Mouse (Mus musculus): ENCODE measurements at regions not wholly inside any gene's neighbourhood (a gene's known extent, or its start where the extent isn't known, plus 50 kb on each side); places are given as distances from the start of the nearest gene placed in this dataset.

DNA sequence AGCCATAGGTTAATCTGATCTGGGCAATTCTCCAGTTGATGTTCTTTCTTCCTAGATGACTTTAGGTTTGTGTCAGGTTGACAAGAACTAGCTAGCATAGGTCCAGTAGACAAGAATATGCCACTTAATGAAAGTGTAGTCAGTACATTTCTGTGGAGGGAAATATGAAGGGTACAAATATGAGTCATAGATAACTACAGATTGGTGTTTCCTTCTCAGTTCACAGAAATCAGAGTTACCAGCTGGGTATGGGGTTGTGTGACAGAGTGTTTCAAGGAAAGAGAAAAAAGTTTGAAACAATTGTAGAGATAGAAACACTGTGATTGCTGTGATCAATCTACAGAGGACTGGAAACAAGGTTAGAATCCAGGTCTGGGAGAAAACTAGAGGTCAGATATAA lies 337.0 kb upstream of the Rnaseh2b start:
- DNase-seq (ENCODE audit: low spot score) (no peak), ATAC-seq (ENCODE audit: low FRiP score) (no peak)
- no peaks in the 10 kb centered on the region for H3K36me3 ChIP-seq (ENCODE audit: control insufficient read depth, insufficient read depth, low read length)
- H3K4me2 ChIP-seq (replicated peaks; ENCODE audit: low read depth, low read length): no peak overlapping the region
- H3K4me3 ChIP-seq (ENCODE audit: low read depth, low read length): no peak overlapping the region
- no peak overlapping the region for H3K9ac ChIP-seq (ENCODE audit: low read depth, low read length)
- H3K9me3 ChIP-seq (ENCODE audit: control insufficient read depth, low read length): no peaks in the 10 kb centered on the region
- no peak overlapping the region for H3K27ac ChIP-seq (ENCODE audit: low read depth, low read length)
- H3K4me1 ChIP-seq (replicated peaks; ENCODE audit: control insufficient read depth, insufficient read depth, low read length): no peaks in the 10 kb centered on the region
- no peaks in the 10 kb centered on the region for H3K27me3 ChIP-seq (ENCODE audit: control insufficient read depth, insufficient read depth, low read length)

- Histone ChIP-seq H3K4me3 (ENCODE audit: low read depth, low read length) (no peak overlapping the region), H3K36me3 (ENCODE audit: control insufficient read depth, insufficient read depth, low read length) (no peaks in the 10 kb centered on the region), H3K27ac (ENCODE audit: low read depth, low read length) (no peak overlapping the region), H3K9ac (ENCODE audit: low read depth, low read length) (no peak overlapping the region), H3K9me3 (ENCODE audit: control insufficient read depth, low read length) (no peaks in the 10 kb centered on the region), H3K4me1 (replicated peaks; ENCODE audit: control insufficient read depth, insufficient read depth, low read length) (no peaks in the 10 kb centered on the region), H3K4me2 (replicated peaks; ENCODE audit: low read depth, low read length) (no peak overlapping the region), H3K27me3 (ENCODE audit: control insufficient read depth, insufficient read depth, low read length) (no peaks in the 10 kb centered on the region)
- 80% methylated on average over 4 of the region's 4 CpGs for WGBS
- ATAC-seq (ENCODE audit: low FRiP score) (no peak), DNase-seq (ENCODE audit: low spot score) (no peak)
Measured at GRCm38 (mm10) chr14:61960243-61960957, 332.0 kb upstream of the Rnaseh2b start.

DNA sequence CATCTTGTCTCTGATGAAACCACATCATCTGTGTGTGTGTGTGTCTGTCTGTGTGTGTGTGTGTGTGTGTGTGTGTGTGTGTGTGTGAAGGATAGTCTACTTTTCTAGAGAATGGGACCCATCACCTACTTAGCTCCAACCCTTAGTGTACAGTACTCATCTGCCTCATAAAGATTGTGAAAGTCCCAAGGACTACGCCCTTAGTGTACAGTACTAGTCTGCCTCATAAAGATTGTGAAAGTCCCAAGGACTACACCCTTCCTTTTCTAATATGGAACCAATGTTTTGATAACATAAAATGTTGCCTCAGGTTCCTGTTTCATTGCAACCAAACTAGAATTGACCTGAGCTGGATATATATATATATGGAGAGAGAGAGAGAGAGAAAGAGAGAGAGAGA lies 323.9 kb upstream of the Rnaseh2b start:
- ATAC-seq (ENCODE audit: low FRiP score) (no peak), DNase-seq (ENCODE audit: low spot score) (no peak)
- no peaks in the 10 kb centered on the region for H3K9me3 ChIP-seq (ENCODE audit: control insufficient read depth, low read length)
- 96% methylated on average over 1 of the region's 1 CpGs for WGBS
- H3K27ac ChIP-seq (ENCODE audit: low read depth, low read length): no peak overlapping the region
- H3K4me2 ChIP-seq (replicated peaks; ENCODE audit: low read depth, low read length): no peak overlapping the region
- H3K4me3 ChIP-seq (ENCODE audit: low read depth, low read length): no peak overlapping the region
- no peaks in the 10 kb centered on the region for H3K36me3 ChIP-seq (ENCODE audit: control insufficient read depth, insufficient read depth, low read length)
- no peaks in the 10 kb centered on the region for H3K27me3 ChIP-seq (ENCODE audit: control insufficient read depth, insufficient read depth, low read length)
- H3K9ac ChIP-seq (ENCODE audit: low read depth, low read length): no peak overlapping the region
- H3K4me1 ChIP-seq (replicated peaks; ENCODE audit: control insufficient read depth, insufficient read depth, low read length): no peaks in the 10 kb centered on the region

GRCm38 (mm10) chr14:61968957-61969535 lies 323.3 kb upstream of the Rnaseh2b start:
- no peaks in the 10 kb centered on the region for H3K27me3 ChIP-seq (ENCODE audit: control insufficient read depth, insufficient read depth, low read length)
- no peak overlapping the region for H3K4me3 ChIP-seq (ENCODE audit: low read depth, low read length)
- ATAC-seq (ENCODE audit: low FRiP score): no peak
- H3K4me1 ChIP-seq (replicated peaks; ENCODE audit: control insufficient read depth, insufficient read depth, low read length): no peaks in the 10 kb centered on the region
- no peaks in the 10 kb centered on the region for H3K9me3 ChIP-seq (ENCODE audit: control insufficient read depth, low read length)
- no peak overlapping the region for H3K9ac ChIP-seq (ENCODE audit: low read depth, low read length)
- H3K27ac ChIP-seq (ENCODE audit: low read depth, low read length): no peak overlapping the region
- WGBS: 76% methylated on average over 5 of the region's 5 CpGs
- H3K4me2 ChIP-seq (replicated peaks; ENCODE audit: low read depth, low read length): no peak overlapping the region
- H3K36me3 ChIP-seq (ENCODE audit: control insufficient read depth, insufficient read depth, low read length): no peaks in the 10 kb centered on the region
- no peak for DNase-seq (ENCODE audit: low spot score)

DNA sequence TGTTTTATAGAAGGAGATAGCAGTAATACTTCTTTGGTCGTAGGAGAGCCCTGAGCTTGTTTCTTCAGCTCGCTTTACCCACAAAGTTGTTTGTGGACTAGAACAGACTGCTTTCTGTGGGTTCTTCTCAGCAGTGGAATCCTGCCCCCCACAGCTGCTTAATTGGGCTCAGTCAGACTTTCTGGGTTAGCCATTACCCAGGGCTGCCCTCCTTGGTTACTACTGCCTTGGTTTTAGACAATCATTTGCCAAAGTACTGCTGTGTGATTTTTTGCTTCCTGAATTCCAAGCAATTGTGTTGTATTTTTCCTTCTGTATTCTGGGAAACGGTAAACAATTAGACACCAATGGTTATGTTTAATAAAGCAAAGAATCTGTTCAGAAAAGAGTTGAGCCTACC lies 321.8 kb upstream of the Rnaseh2b start:
- H3K4me1 ChIP-seq (replicated peaks; ENCODE audit: control insufficient read depth, insufficient read depth, low read length): no peaks in the 10 kb centered on the region
- H3K9me3 ChIP-seq (ENCODE audit: control insufficient read depth, low read length): no peaks in the 10 kb centered on the region
- H3K9ac ChIP-seq (ENCODE audit: low read depth, low read length): no peak overlapping the region
- DNase-seq (ENCODE audit: low spot score) (no peak), ATAC-seq (ENCODE audit: low FRiP score) (no peak)
- H3K4me3 ChIP-seq (ENCODE audit: low read depth, low read length): no peak overlapping the region
- no peak overlapping the region for H3K27ac ChIP-seq (ENCODE audit: low read depth, low read length)
- no peak overlapping the region for H3K4me2 ChIP-seq (replicated peaks; ENCODE audit: low read depth, low read length)
- H3K36me3 ChIP-seq (ENCODE audit: control insufficient read depth, insufficient read depth, low read length): no peaks in the 10 kb centered on the region
- WGBS: 79% methylated on average over 3 of the region's 3 CpGs
- no peaks in the 10 kb centered on the region for H3K27me3 ChIP-seq (ENCODE audit: control insufficient read depth, insufficient read depth, low read length)

GRCm38 (mm10) chr14:61971100-61972088 lies 321.0 kb upstream of the Rnaseh2b start:
- WGBS: 78% methylated on average over 14 of the region's 14 CpGs
- no peaks in the 10 kb centered on the region for H3K36me3 ChIP-seq (ENCODE audit: control insufficient read depth, insufficient read depth, low read length)
- H3K27ac ChIP-seq (ENCODE audit: low read depth, low read length): no peak overlapping the region
- H3K4me2 ChIP-seq (replicated peaks; ENCODE audit: low read depth, low read length): no peak overlapping the region
- DNase-seq (ENCODE audit: low spot score) (no peak), ATAC-seq (ENCODE audit: low FRiP score) (no peak)
- no peaks in the 10 kb centered on the region for H3K27me3 ChIP-seq (ENCODE audit: control insufficient read depth, insufficient read depth, low read length)
- no peaks in the 10 kb centered on the region for H3K9me3 ChIP-seq (ENCODE audit: control insufficient read depth, low read length)
- no peaks in the 10 kb centered on the region for H3K4me1 ChIP-seq (replicated peaks; ENCODE audit: control insufficient read depth, insufficient read depth, low read length)
- H3K4me3 ChIP-seq (ENCODE audit: low read depth, low read length): no peak overlapping the region
- no peak overlapping the region for H3K9ac ChIP-seq (ENCODE audit: low read depth, low read length)

GRCm38 (mm10) chr14:61975301-61975732 lies 317.1 kb upstream of the Rnaseh2b start:
- Histone ChIP-seq H3K9ac (ENCODE audit: low read depth, low read length) (no peak overlapping the region), H3K27me3 (ENCODE audit: control insufficient read depth, insufficient read depth, low read length) (no peaks in the 10 kb centered on the region), H3K27ac (ENCODE audit: low read depth, low read length) (no peak overlapping the region), H3K4me3 (ENCODE audit: low read depth, low read length) (no peak overlapping the region), H3K36me3 (ENCODE audit: control insufficient read depth, insufficient read depth, low read length) (no peaks in the 10 kb centered on the region), H3K9me3 (ENCODE audit: control insufficient read depth, low read length) (no peaks in the 10 kb centered on the region), H3K4me1 (replicated peaks; ENCODE audit: control insufficient read depth, insufficient read depth, low read length) (no peaks in the 10 kb centered on the region), H3K4me2 (replicated peaks; ENCODE audit: low read depth, low read length) (no peak overlapping the region)
- DNase-seq (ENCODE audit: low spot score) (no peak), ATAC-seq (ENCODE audit: low FRiP score) (no peak)
- WGBS: 68% methylated on average over 6 of the region's 6 CpGs

DNA sequence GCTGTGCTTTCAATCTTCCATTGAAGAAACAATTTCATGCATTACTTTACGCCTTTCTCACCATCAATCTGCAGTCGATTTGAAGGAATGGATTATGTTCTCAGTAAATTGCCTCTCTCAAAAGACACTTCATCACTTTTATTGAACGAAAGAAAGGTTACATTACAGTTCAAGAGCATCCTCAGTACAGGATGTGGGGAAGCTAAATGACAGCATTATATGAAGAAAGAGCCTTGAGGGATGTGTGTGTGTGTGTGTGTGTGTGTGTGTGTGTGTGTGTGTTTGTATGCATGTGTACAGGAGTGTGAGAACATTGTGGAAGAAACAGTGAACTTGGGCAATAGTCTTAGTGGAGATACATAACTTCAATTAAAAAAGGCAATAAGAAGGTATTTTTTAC lies 311.8 kb upstream of the Rnaseh2b start:
- Histone ChIP-seq H3K9ac (ENCODE audit: low read depth, low read length) (no peak overlapping the region), H3K36me3 (ENCODE audit: control insufficient read depth, insufficient read depth, low read length) (no peaks in the 10 kb centered on the region), H3K27ac (ENCODE audit: low read depth, low read length) (no peak overlapping the region), H3K4me3 (ENCODE audit: low read depth, low read length) (no peak overlapping the region), H3K9me3 (ENCODE audit: control insufficient read depth, low read length) (no peaks in the 10 kb centered on the region), H3K4me2 (replicated peaks; ENCODE audit: low read depth, low read length) (no peak overlapping the region), H3K4me1 (replicated peaks; ENCODE audit: control insufficient read depth, insufficient read depth, low read length) (no peaks in the 10 kb centered on the region), H3K27me3 (ENCODE audit: control insufficient read depth, insufficient read depth, low read length) (no peaks in the 10 kb centered on the region)
- no peak for ATAC-seq (ENCODE audit: low FRiP score)
- no peak for DNase-seq (ENCODE audit: low spot score)
- WGBS: 62% methylated on average over 3 of the region's 3 CpGs

All from hindbrain, embryonic 11.5 days (tissue).